Mouse (Mus musculus) E14TG2a.4 (cell line): ENCODE results near the gene Cdkl4.
"Not testable (repeated sequence)": the region's sequence is repeated elsewhere in the genome, so short reads cannot be mapped to it uniquely, and the experiment has no call there.

ENCODE experiments used
- H3K27me3 ChIP-seq: 2 replicates; pipeline ENCODE4 v1.6.1; 2014; ENCODE audit warnings: low read length, control low read depth; ENCODE audit not compliant: insufficient read depth
- H3K36me3 ChIP-seq: 2 replicates; pipeline ENCODE4 v1.6.1; 2014; ENCODE audit warnings: low read length, control low read depth; ENCODE audit not compliant: insufficient read depth
- H3K4me1 ChIP-seq: replicated peaks from 2 replicates; pipeline ENCODE4 v1.6.1; 2014; ENCODE audit warnings: low read depth, low read length, control low read depth
- H3K4me3 ChIP-seq: replicated peaks from 2 replicates; pipeline ENCODE4 v1.5.1; 2014; ENCODE audit warnings: mild to moderate bottlenecking, low read length
- H3K9me3 ChIP-seq: 2 replicates; pipeline ENCODE4 v1.6.1; 2014; ENCODE audit warnings: low read length, control low read depth
- CTCF ChIP-seq: conservative IDR thresholded peaks from 2 replicates; pipeline ENCODE4 v1.5.1; 2014; ENCODE audit warnings: low read length
- NANOG ChIP-seq: IDR thresholded peaks from 2 replicates; pipeline ENCODE4 v1.6.1; 2014; ENCODE audit warnings: borderline replicate concordance, low read length, mixed read lengths
- POU5F1 ChIP-seq: IDR thresholded peaks from 2 replicates; pipeline ENCODE4 v1.6.1; 2014; ENCODE audit warnings: low read length, borderline replicate concordance

Gene Cdkl4

GRCm38 (mm10) chr17:80537136-80537535 is 40.5 kb downstream of the Cdkl4 start:
- no peaks in the 10 kb centered on the region for H3K36me3 ChIP-seq
- TF ChIP-seq CTCF: no peak
- no peak for TF ChIP-seq NANOG
- no peak for TF ChIP-seq POU5F1
- H3K27me3 ChIP-seq: no peaks in the 10 kb centered on the region
- H3K4me3 ChIP-seq: no peak overlapping the region
- H3K4me1 ChIP-seq: peaks cover 18% of the 10 kb centered on the region
- no peaks in the 10 kb centered on the region for H3K9me3 ChIP-seq

GRCm38 (mm10) chr17:80535633-80536032 is 42.0 kb downstream of the Cdkl4 start:
- peaks cover 12% of the 10 kb centered on the region; the same call in 1 of the 2 replicates for H3K4me1 ChIP-seq

DNA sequence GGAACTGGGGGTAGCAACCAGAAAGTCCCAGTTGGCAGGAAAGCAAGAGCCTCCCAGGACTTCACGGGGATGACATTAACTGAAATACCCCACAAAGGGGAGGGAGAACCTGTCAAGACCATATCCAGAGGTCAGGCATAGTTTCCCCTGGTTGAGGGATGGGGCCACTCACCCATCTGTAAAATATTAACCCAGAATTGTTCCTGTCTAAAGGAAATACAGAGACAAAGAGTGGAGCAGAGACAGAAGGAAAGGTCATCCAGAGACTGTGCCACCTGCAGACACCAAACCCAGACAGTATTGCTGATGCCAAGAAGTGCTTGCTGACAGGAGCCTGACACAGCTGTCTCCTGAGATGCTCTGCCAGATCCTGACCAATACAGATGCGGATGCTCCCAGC is 46.3 kb downstream of the Cdkl4 start:
- H3K4me1 ChIP-seq, H3K36me3 ChIP-seq, H3K27me3 ChIP-seq, H3K4me3 ChIP-seq, H3K9me3 ChIP-seq: not testable (repeated sequence)

More at GRCm38 (mm10) chr17:80535633-80536032, 42.0 kb downstream of the Cdkl4 start:
- Histone ChIP-seq H3K27me3 (no peaks in the 10 kb centered on the region), H3K9me3 (no peaks in the 10 kb centered on the region), H3K4me3 (no peak overlapping the region), H3K36me3 (no peaks in the 10 kb centered on the region)
- no peak for TF ChIP-seq CTCF

- H3K9me3 ChIP-seq: no peaks in the 10 kb centered on the region
- H3K4me3 ChIP-seq: no peak overlapping the region
- no peaks in the 10 kb centered on the region for H3K36me3 ChIP-seq
- no peaks in the 10 kb centered on the region for H3K27me3 ChIP-seq
- peaks cover 6% of the 10 kb centered on the region for H3K4me1 ChIP-seq
- TF ChIP-seq NANOG: no peak
- no peak for TF ChIP-seq POU5F1
- TF ChIP-seq CTCF: no peak
These were observed 54.4 kb downstream of the Cdkl4 start for GRCm38 (mm10) chr17:80523231-80523630.

- H3K4me3 ChIP-seq: no peak overlapping the region
- TF ChIP-seq NANOG (no peak), CTCF (no peak), POU5F1 (no peak)
- peaks cover 9% of the 10 kb centered on the region for H3K4me1 ChIP-seq
- no peaks in the 10 kb centered on the region for H3K9me3 ChIP-seq
- no peaks in the 10 kb centered on the region for H3K36me3 ChIP-seq
- no peaks in the 10 kb centered on the region for H3K27me3 ChIP-seq
These were observed 55.4 kb downstream of the Cdkl4 start for GRCm38 (mm10) chr17:80522229-80522556.

GRCm38 (mm10) chr17:80521521-80522228 is 55.9 kb downstream of the Cdkl4 start:
- TF ChIP-seq CTCF (no peak), NANOG (no peak), POU5F1 (no peak)

GRCm38 (mm10) chr17:80520537-80520936 is 57.1 kb downstream of the Cdkl4 start:
- TF ChIP-seq NANOG (no peak), POU5F1 (no peak), CTCF (no peak)

More at GRCm38 (mm10) chr17:80521521-80522228, 55.9 kb downstream of the Cdkl4 start:
- Histone ChIP-seq H3K27me3 (no peaks in the 10 kb centered on the region), H3K4me3 (no peak overlapping the region), H3K36me3 (no peaks in the 10 kb centered on the region), H3K9me3 (no peaks in the 10 kb centered on the region), H3K4me1 (peaks cover 14% of the 10 kb centered on the region)

GRCm38 (mm10) chr17:80518811-80519210 is 58.8 kb downstream of the Cdkl4 start:
- Histone ChIP-seq H3K4me1 (peaks cover 14% of the 10 kb centered on the region), H3K9me3 (no peaks in the 10 kb centered on the region), H3K27me3 (no peaks in the 10 kb centered on the region), H3K4me3 (no peak overlapping the region), H3K36me3 (no peaks in the 10 kb centered on the region)
- no peak for TF ChIP-seq NANOG
- TF ChIP-seq CTCF: no peak
- TF ChIP-seq POU5F1: no peak

More at GRCm38 (mm10) chr17:80520537-80520936, 57.1 kb downstream of the Cdkl4 start:
- Histone ChIP-seq H3K4me3 (no peak overlapping the region), H3K27me3 (no peaks in the 10 kb centered on the region), H3K9me3 (no peaks in the 10 kb centered on the region), H3K36me3 (no peaks in the 10 kb centered on the region), H3K4me1 (peaks cover 14% of the 10 kb centered on the region)

DNA sequence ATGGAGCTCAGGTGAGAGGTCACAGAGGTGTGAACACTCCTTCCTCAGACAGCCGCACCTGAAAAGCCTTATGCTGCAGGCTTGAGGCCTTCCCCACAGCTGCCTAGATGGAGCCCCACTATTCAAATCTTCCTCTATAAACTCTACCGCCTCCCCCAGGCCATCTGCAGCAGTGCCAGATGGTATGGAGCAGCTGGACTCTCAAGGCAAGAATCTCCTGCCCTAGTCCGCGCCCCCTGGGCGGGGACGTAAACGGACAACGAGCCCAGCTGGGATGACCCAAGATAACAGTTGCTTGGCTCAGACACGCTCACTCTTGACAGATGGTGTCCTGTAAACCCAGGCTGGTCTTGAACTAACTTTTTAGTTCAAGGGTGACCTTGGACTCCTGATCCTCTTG is 60.4 kb downstream of the Cdkl4 start:
- Histone ChIP-seq H3K27me3 (no peaks in the 10 kb centered on the region), H3K4me3 (no peak overlapping the region), H3K4me1 (peaks cover 14% of the 10 kb centered on the region), H3K9me3 (no peaks in the 10 kb centered on the region), H3K36me3 (no peaks in the 10 kb centered on the region)
- TF ChIP-seq CTCF (peak; percentile 20), NANOG (no peak)
